Mouse (Mus musculus): ENCODE measurements around the gene Olfr480. TPM values are rescaled to one million over a fixed set of nuclear protein-coding genes. Genes with fewer than 3 reads are reported as not detected.

Olfr480 gene
- not detected for total RNA-seq (2021)
- long read RNA-seq, experiment 1: 0 reads
- long read RNA-seq, experiment 2: 0 reads

DNA sequence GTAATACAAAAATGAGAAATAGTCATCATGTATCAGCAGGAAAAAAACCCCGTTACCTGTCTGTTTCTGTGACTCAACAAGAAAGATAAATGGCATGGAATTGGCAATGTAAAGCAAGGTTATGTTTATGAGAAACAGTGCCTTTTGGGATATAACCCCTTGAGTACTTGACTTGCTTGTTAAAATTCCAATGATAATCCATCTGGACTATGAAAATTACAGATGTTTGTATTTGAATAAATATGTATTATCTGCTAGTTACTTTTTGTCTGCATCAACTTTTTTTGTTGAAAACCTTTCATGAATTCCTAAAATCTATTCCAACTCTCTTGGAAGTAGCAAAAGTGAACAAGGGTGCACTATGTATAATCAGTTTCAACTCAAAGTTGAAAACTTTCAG, at the start of gene Olfr480:
TSS of gene Olfr480 (minus strand) at position 101 of the 400 bp plus-strand sequence.
- DNase-seq: no peak
- intact Hi-C loops (cut with DNase I): no loop called here

DNA sequence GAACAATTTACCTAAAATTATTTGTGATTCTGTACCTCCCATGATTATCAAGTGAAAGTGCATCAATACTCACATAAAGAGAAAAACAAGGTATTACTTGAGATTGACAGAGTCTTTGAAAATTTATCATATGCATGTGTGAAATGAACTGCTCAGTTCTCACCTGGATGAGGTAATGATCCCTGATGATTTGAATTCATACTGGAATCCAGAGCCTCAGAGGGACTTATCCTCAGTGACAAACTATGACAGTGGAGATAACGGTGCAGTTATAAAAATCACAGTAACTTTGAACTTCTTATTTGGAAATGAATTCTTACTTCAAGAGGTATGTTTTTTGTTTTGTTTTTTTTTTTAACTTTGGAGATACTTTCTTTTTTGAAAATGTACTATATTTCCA, 33.4 kb upstream of the Olfr480 start, which contains the start of gene Olfr483:
TSS of gene Olfr483 (plus strand) at position 301 of the 400 bp plus-strand sequence.
- intact Hi-C loops (cut with DNase I): no loop called here
- no peak for DNase-seq

DNA sequence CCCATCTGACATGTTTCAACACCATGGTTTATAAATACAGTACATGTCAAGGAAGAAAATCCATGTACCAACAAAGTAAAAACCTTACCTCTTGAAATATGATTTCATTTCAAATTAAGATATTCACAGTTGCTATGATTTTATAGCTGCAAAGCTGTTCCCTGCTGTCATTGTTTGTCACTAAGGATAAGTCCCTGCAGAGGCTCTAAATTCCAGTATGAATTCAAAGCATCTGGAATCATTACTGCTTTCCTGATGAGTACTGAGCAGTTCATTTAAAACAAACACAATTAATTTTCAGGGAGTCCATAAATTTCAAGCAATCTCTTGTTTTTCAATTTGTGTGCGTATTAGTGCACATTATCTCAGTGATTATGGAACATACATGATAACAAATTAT, 30.3 kb upstream of the Olfr480 start, which contains the start of gene Olfr482:
TSS of gene Olfr482 (minus strand) at position 101 of the 400 bp plus-strand sequence.
- intact Hi-C loops (cut with DNase I): no loop called here
- DNase-seq: no peak

DNA sequence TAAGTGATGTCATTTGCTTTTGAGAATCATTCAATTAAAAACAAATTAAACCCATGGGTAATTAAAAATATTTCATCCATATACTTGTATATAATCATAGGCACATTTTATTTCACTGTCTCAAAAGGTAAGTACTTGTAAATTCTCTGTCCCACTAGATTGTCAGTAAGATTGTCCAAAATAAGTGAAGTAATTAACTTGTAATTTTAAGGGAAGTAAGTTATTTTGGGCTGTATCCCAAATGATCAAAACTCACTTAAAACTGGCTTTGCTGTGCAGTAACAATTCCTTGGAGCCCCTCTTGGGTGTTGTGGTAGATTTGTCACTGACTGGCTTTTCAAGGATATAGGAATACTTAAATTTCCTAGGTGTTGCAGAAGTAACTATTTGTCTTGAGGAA, 12.4 kb upstream of the Olfr480 start, which contains the start of gene Olfr481:
TSS of gene Olfr481 (plus strand) at position 301 of the 400 bp plus-strand sequence.
- intact Hi-C loops (cut with DNase I): no loop called here
- no peak for DNase-seq

- intact Hi-C loops (cut with DNase I): no loop called here
- no peak for DNase-seq
These were observed 16.8 kb downstream of the Olfr480 start, which contains the start of gene Olfr479 for GRCm38 (mm10) chr7:108050393-108050792. TSS of gene Olfr479 (plus strand) at chr7:108050693.

- intact Hi-C loops (cut with DNase I): no loop called here
- no peak for DNase-seq
These were observed 33.3 kb downstream of the Olfr480 start, which contains the start of gene Olfr478 for GRCm38 (mm10) chr7:108033889-108034288. TSS of gene Olfr478 (minus strand) at chr7:108033989.

Other genes starting within 250 kb of the Olfr480 start
- gene Olfr469, start 241.8 kb downstream of the Olfr480 start, total RNA-seq (2021): not detected
- gene Olfr470, start 219.9 kb downstream of the Olfr480 start, total RNA-seq (2021): not detected
- not detected for gene Olfr472, start 169.4 kb downstream of the Olfr480 start, total RNA-seq (2021)
- not detected for gene Olfr473, start 136.9 kb downstream of the Olfr480 start, total RNA-seq (2021)
- not detected for gene Olfr474, start 112.7 kb downstream of the Olfr480 start, total RNA-seq (2021)
- not detected for gene Olfr476, start 102.5 kb downstream of the Olfr480 start, total RNA-seq (2021)
- gene Olfr477, start 80.7 kb downstream of the Olfr480 start, total RNA-seq (2021): not detected
- not detected for gene Olfr478, start 33.4 kb downstream of the Olfr480 start, total RNA-seq (2021)
- gene Olfr479, start 16.7 kb downstream of the Olfr480 start, total RNA-seq (2021): not detected
- not detected for gene Olfr481, start 12.5 kb upstream of the Olfr480 start, total RNA-seq (2021)
- gene Olfr482, start 30.2 kb upstream of the Olfr480 start, total RNA-seq (2021): under 1 TPM; 0.32 to 0.64 TPM
- not detected for gene Olfr483, start 33.5 kb upstream of the Olfr480 start, total RNA-seq (2021)
- gene Olfr484, start 60.1 kb upstream of the Olfr480 start, total RNA-seq (2021): not detected
- gene Olfr485, start 92.5 kb upstream of the Olfr480 start, total RNA-seq (2021): not detected
- not detected for gene Olfr486, start 105.4 kb upstream of the Olfr480 start, total RNA-seq (2021)
- not detected for gene Olfr487, start 147.3 kb upstream of the Olfr480 start, total RNA-seq (2021)
- gene Olfr488, start 191.0 kb upstream of the Olfr480 start, total RNA-seq (2021): not detected
- gene Olfr490, start 221.6 kb upstream of the Olfr480 start, total RNA-seq (2021): not detected
- not detected for gene Olfr491, start 246.1 kb upstream of the Olfr480 start, total RNA-seq (2021)